Mouse (Mus musculus) embryo, embryonic 10 days (tissue): Measurements from ENCODE around the gene Ppp2r2c.

ENCODE experiments used
- DNase-seq: peaks from one replicate; pipeline ENCODE4 v3.0.0-alpha.2; 2015; ENCODE audit warnings: low spot score

Gene Ppp2r2c

DNA sequence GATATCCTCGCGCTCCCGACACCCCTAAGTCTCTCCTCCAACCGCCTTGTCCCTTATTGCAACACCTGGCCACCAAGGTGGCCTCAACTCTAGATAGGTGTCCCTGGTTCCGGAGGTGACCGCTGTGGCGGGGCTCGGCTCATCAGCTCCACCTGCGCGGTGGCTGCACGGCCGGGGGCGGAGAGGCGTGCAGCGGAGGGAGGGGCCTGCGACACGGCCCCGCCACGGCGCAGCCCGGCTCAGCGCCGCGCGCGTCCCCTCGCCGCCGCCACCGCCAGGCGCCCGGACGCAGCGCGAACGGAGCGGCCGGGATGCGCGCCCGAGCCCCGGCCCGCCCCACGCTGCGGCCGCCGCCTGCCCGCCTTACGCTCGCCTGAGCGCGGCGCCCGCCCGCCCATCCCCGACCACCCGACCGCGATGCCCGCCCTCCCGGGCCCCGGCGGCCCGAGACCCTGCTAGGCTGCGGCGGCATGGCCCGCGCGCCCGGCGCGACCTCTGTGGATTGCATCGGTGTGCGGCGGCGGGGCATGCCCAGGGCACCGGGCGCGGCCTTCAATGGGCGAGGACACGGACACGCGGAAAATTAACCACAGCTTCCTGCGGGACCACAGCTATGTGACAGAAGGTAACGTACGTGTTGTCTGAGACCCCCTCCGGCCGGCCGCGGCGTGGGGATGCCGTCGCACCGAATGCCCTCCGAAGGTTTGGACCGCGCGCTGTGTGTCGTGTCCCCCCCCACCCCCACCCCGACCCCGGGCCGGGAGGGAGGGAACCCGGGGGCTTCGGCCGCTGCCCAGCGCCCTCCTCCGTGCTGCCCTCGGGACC lies at the start of gene Ppp2r2c:
Gene Ppp2r2c (plus strand): TSS at position 248 of the 825 bp plus-strand sequence.
- DNase-seq, result no peak

- no peak for DNase-seq
These were observed 48.6 kb upstream of the Ppp2r2c start for GRCm38 (mm10) chr5:36819742-36820141.

DNA sequence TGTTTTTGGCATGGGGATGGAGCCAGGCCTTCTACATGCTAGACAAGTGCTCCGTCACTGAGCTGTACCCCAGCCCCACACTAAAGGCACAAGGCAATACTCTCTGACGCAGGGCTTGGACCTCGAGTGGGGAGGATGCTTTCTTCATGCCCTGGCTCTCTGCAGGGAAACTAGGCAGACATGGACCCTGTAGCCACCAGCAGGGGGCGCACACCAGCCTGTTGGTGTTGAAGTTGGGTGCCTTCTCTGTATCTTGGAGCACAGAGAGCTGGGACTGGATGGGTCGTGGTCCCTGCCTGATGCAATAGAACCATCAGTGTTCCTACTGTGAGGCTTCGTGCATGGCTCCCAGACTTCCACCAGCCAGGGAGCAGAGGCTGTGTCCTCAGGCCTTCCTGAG lies 48.2 kb upstream of the Ppp2r2c start:
- peak; percentile 78 for DNase-seq

DNA sequence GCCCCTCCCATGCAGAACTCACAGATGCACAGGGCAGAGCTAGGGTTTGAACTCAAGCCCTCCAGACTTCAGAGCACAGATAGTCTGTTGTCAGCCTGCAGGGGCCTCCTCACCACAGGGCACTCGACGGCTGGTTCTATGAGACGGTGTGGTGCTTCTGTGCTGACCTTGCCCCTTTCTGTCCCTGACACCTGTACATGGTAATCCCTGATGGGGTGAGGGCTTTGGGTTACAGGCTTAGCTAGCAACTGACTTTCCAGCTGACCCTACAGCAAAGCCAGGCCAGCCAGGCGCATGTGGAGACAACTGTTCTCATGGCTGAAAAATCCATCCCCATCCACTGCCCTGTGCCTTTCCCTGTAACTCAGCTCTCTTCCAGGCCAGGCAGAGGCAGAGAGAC lies 45.4 kb upstream of the Ppp2r2c start:
- DNase-seq, result no peak

DNA sequence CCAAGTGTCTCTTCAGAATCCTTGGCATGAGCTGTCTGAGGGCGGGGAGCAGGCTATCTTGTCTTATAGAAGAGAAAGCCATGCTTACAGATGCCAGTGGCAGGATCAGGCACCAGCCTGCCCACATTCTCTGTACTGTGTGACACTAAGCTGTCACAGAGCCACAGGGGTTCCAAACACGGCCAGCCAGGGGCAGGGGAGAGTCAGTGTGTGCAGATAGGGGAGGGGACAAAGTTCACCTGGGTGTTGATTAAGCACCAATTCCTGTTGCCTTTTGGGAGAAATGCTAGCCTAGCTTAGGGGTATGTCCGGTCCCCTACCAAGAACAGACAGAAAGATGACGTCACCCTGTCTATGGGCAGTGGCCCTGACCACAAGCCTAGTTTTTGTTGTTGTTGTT lies 39.2 kb upstream of the Ppp2r2c start:
- no peak for DNase-seq

- DNase-seq, result peak; percentile 92
These were observed 38.1 kb upstream of the Ppp2r2c start, which contains the start of gene Man2b2 for GRCm38 (mm10) chr5:36829913-36830879. Man2b2 (minus strand) TSS chr5:36830653.

DNA sequence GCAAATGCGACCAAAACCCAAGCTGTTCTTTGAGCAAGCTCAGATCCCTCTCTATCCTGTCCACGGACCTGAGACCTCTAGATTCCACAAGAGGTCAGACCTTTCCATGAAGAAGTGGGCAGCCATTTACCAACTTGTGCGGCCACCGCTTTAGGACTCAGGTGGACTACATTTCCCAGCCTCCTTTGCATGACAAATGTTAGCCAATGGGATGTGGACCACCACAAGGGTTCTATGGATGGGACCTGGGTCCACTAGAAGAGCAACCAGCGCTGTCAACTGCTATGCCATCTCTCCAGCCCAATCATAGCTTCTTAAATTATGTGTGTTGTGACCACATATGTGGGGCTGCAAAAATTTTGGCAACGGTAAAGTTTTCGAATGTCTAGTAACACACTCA lies 37.0 kb upstream of the Ppp2r2c start:
- DNase-seq, result peak; percentile 50

- DNase-seq, result peak; percentile 89
These were observed 32.4 kb upstream of the Ppp2r2c start for GRCm38 (mm10) chr5:36835933-36836332.

GRCm38 (mm10) chr5:36839032-36839431 lies 29.3 kb upstream of the Ppp2r2c start:
- no peak for DNase-seq

GRCm38 (mm10) chr5:36839602-36840001 lies 28.7 kb upstream of the Ppp2r2c start:
- DNase-seq, result no peak

DNA sequence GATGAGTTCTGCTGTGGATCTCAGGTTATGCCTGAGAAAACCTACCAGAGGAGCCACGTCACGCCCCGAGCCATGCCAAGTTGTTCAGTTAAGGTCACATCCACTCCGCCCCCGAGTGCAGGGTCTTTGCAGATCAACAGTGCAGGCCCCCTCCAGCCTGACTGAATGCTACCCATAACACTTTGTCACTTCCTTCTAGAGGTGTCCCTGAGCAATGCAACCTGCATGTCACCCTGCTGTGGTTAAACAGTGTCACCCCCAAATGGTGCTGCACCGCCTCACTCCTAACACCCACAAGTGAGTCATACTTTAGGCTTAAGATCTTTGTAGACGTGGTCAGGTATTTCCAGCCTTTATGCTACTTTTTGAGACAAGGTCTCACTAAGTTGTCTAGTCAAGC lies 28.2 kb upstream of the Ppp2r2c start:
- DNase-seq, result no peak

- DNase-seq, result no peak
These were observed 26.6 kb upstream of the Ppp2r2c start for GRCm38 (mm10) chr5:36841701-36842100.

GRCm38 (mm10) chr5:36844490-36844889 lies 23.8 kb upstream of the Ppp2r2c start:
- DNase-seq, result no peak

DNA sequence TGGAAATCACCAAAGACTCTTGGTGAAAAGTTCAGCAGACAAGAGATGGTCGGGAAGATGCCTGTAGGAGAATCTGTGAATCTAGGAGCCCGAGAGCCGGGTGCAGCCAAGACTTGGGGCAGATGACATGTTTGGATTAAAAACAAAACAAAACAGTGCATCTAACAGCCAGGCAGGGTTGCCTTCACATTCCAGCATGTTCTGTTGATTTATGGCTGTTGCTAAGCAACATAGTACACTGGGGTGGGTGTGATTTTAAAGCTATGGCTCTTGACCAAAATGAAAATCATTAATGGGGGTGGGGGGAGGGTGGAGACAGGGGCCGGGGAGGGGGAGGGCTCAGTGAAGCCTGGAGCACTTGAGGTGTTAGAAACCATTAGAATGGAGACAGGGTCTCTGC lies 16.7 kb upstream of the Ppp2r2c start:
- DNase-seq, result no peak

- no peak for DNase-seq
These were observed 13.1 kb upstream of the Ppp2r2c start for GRCm38 (mm10) chr5:36855180-36855579.

GRCm38 (mm10) chr5:36856529-36856928 lies 11.8 kb upstream of the Ppp2r2c start:
- DNase-seq, result no peak

DNA sequence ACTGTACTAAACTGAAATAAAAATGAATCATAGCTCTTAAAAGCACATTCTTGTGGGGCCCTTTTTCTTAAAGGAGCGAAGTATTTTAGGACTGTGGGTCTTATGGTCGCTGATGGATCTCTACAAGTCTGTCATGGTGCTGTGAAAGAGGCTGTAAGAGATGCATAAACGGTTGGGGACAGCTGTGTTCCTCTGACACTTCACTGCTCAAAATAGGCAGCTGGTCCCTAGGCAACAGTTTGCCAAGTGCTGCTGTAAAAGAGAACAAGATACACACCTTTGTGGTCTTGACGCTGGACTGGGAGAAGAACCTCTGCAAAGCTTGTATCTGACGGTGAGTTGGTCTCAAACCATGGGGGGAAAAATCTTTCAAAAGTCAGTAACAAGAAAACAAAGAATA lies 10.8 kb upstream of the Ppp2r2c start:
- no peak for DNase-seq

DNA sequence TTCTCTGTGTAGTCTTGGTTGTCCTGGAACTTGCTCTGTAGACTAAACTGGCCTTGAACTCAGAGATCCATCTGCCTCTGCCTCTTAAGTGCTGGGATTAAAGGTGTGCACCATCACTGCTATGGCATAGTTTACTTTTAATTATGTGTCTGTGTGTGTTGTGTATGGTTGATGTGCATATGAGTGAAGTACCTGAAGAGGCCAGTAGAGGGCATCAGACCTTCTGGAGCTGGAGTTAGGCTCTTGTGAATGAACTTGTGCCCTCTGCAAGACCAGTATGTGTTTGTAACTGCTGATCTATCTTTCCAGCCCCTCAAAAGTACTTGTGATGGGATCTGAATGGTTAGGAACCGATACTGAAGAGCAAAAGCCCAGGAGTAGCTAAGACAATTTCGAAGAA lies 7.2 kb upstream of the Ppp2r2c start:
- DNase-seq, result no peak

DNA sequence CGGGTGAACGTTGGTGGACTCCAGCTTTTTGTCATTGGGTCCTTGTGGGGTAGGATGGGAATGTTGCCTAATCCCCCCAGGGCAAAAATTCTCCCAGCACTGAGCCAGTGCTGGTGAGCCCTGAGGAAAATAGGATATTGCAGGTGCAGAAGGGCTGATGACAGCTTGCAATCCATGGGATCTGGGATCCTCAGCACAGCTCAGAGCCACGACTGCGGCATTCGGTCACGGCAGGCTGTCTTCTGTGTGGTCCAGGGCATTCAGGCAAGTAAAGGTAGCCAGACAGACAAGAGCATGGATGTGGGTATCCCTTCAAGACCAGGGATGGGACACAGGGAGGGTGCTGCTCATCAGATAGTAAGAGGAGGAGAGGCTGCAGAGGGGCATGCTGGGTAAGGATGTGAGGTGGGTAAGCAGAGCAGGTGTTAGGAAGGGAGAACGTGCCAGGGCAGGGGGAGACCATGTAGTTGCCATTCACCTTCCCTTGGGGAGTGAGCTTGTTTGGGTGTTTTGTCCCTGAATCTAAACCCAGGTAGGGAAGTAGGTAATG lies 1.5 kb upstream of the Ppp2r2c start:
- DNase-seq, result no peak

GRCm38 (mm10) chr5:36867561-36867960 lies 752 bp upstream of the Ppp2r2c start:
- no peak for DNase-seq

DNA sequence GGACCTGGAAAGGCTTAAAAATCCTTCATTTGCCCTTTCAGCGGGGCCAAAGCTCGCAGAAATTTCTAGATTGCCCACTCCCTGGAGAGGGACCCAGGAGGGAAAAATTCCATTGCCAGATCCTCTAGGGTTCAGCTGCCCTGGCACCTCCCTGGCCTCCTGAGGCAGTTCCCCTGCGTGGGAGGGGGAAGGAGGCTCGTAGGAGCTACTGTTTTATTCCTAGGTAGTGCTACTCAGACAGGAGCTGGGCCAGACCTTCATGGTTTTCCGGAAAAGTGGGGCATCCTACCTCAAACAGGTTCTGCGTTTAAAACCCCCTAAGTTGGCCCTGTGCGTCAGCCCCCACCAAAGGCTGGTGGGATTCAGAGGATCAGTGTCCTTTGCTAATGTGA lies 869 bp downstream of the Ppp2r2c start:
- no peak for DNase-seq

DNA sequence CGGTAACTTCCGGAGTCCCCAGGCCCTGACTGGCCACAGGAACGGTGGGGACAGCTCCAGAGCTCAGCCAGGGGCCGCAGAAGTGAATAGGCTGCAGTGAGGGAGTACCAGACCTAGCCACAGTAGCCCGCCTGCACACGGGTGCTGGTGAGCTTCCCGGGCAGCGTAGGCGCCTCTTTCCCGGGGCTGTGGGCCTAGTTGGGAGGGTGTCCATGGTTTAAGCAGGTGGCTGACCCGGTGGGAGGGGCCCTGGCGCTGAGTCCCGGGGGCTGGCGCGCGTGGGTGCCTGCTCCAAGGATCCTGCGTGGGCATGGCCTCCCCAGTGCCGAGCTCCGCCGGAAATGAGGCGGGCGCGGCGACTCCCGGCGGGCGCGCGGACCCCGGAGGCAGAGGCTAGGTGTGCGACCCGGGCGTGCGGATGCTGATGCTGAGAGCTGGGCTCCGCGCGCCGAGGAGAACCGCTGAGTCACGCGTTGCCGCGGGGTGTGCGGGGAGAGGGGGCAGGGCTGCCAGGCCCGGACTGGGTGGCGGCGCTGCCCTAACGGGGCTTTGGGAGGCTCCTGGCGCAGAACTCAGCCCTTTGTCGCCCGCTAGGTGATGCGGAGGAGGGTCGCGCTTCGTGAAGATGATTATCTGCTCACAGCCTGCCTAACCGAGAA lies 1.4 kb downstream of the Ppp2r2c start:
- peak; percentile 36 for DNase-seq
